Mouse (Mus musculus) spleen, adult 2 months (tissue): ENCODE measurements around the gene Oxct2b.

ENCODE experiments used
- CTCF ChIP-seq: fragments of 200-500 bp; IDR thresholded peaks from 2 replicates; pipeline ENCODE4 v1.5.1; 2011; ENCODE audit warnings: mild to moderate bottlenecking, inconsistent platforms; ENCODE audit not compliant: insufficient read depth, insufficient read length, insufficient replicate concordance; ENCODE audit errors: extremely low read depth
- POLR2A ChIP-seq: fragments of 200-500 bp; IDR thresholded peaks from 2 replicates; pipeline ENCODE4 v1.6.1; 2011; ENCODE audit warnings: low read depth, low read length, inconsistent platforms

DNA sequence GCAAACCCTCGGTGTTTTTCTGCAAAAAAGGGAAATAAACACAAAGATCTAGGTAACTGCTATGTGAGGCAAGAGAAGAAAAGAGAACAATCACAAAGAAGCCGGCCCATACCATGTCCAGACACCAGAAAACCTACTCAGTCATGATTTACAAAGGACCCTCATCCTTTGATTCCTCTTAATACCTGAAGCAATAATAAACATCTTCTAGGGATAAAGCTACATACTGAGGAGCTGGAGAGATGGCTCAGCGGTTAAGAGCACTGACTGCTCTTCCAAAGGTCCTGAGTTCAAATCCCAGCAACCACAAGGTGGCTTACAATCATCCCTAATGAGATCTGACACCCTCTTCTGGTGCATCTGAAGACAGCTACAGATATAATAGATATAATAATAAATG, 21.5 kb downstream of the Oxct2b start:
- no peak for TF ChIP-seq CTCF
- TF ChIP-seq POLR2A: no peak
